Mouse (Mus musculus): ENCODE results near the gene Epb41l2.

DNA sequence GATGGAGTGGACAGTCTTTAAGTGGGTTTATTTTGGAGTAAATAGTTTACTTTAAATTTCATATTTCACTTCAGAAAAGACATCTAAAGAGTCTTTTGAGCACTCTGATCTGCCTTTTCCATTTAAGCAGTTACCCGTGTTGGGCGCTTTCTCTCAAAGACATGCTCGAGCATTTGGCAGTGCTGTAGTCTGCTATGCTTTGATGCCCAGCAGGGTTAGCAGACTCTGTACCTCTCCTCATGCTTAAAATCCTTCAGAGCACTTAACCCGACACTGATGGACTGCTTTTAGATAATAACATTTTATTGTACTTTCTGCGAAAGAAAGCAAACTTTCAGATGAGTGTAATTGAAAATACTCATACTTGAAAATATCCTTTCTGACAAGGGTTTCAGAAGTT lies 143.7 kb downstream of the Epb41l2 start:
- TF ChIP-seq CTCF (IDR thresholded peaks at IDR 0.05; ENCODE audit: insufficient read depth, low read depth, low read length) (no peak), POLR2A (IDR thresholded peaks at IDR 0.05; ENCODE audit: insufficient read depth, low read depth, low read length) (no peak)

All from olfactory bulb, adult 2 months (tissue).